In the genomic region with DNA sequence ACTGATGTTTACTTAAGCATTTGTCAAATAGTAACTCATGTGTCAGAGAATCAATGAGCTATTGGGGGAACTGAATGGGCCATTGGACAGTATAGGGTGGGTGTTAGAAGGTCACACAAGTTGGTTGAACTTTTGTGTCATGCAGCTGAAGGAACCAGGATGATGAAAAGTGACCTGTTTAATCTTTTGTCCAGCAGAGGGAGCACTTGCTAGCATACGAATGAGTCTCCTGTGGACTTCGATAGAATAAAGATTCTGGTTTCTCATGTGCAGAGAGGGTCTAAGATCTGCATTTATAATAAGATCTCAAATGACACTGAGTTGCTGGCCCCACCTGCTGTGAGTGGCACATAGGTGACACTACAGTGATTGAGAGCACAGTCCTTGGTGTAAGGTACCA, we compare ENCODE assay signal across 9 mouse cellular contexts. TPM values are rescaled to one million over a fixed set of nuclear protein-coding genes. Genes with fewer than 3 reads are reported as not detected.
DNase-seq lines count a peak whose midpoint lies in the region; ATAC-seq and TF ChIP-seq lines count a peak whose summit lies in the region.
"Had no signal": no experiment of that assay in that cellular context is flagged by ENCODE, and none has a peak within 500 bp of the region (broad histone marks: within the 10 kb centered on the region; RNA-seq: fewer than 3 reads in every experiment).

No protein-coding gene starts in this region.

- no peak overlapping the region for H3K27ac ChIP-seq in limb, embryonic 11.5 days (replicated peaks; ENCODE audit: low read depth, low read length)
- H3K27ac ChIP-seq in limb, embryonic 10.5 days: no peak overlapping the region
- no peak overlapping the region for H3K27ac ChIP-seq in kidney, postnatal 0 days
- H3K27ac ChIP-seq: lung, embryonic 15.5 days had no signal

- 34% methylated on average over 2 of the region's 2 CpGs for WGBS in limb, embryonic 11.5 days
- 52% methylated on average over 2 of the region's 2 CpGs for WGBS in limb, embryonic 10.5 days
- WGBS in kidney, postnatal 0 days: 16% methylated on average over 2 of the region's 2 CpGs

- peak; percentile 83 for TF ChIP-seq CTCF in kidney, postnatal 0 days (IDR thresholded peaks at IDR 0.05; ENCODE audit: low read depth)

- H3K4me2 ChIP-seq in limb, embryonic 11.5 days (ENCODE audit: low read depth, severe bottlenecking): no peak overlapping the region
- no peak overlapping the region for H3K4me2 ChIP-seq in kidney, postnatal 0 days (ENCODE audit: low read length)
- H3K4me2 ChIP-seq: lung, embryonic 15.5 days had no signal

- DNase-seq in cerebellum, adult 11-12 months: no peak
- DNase-seq in limb, embryonic 11.5 days (ENCODE audit: low spot score): peak; percentile 40
- DNase-seq in limb, embryonic 10.5 days (ENCODE audit: low spot score): no peak
- peak; percentile 5 for DNase-seq in c-Kit-positive CD71-positive TER-119-negative erythroid progenitor cells, embryonic 14.5 days (ENCODE audit: low read depth)
- DNase-seq in kidney, postnatal 0 days (ENCODE audit: low spot score): peak; percentile 73
- no peak for DNase-seq in ovary, postnatal 14 days (ENCODE audit: low spot score)
- DNase-seq in gastrocnemius, adult 8-10 months (ENCODE audit: low spot score in 2 of 2): no peak

- H3K36me3 ChIP-seq in limb, embryonic 11.5 days (ENCODE audit: control insufficient read depth, insufficient read depth, low read length): no peaks in the 10 kb centered on the region; the same call in 1 of the 2 replicates
- H3K36me3 ChIP-seq in limb, embryonic 10.5 days: no peaks in the 10 kb centered on the region
- H3K36me3 ChIP-seq in kidney, postnatal 0 days (ENCODE audit: insufficient read depth, low read length): peaks cover 19% of the 10 kb centered on the region

- H3K9me3 ChIP-seq in limb, embryonic 11.5 days (ENCODE audit: control insufficient read depth, low read length): no peaks in the 10 kb centered on the region
- H3K9me3 ChIP-seq in limb, embryonic 10.5 days (replicated peaks): no peaks in the 10 kb centered on the region
- H3K9me3 ChIP-seq in kidney, postnatal 0 days (replicated peaks; ENCODE audit: low read length): no peaks in the 10 kb centered on the region
- H3K9me3 ChIP-seq: lung, embryonic 15.5 days had no signal

- H3K4me1 ChIP-seq in limb, embryonic 11.5 days (ENCODE audit: control insufficient read depth, insufficient read depth, low read length): no peaks in the 10 kb centered on the region
- H3K4me1 ChIP-seq in limb, embryonic 10.5 days: peaks cover 11% of the 10 kb centered on the region
- H3K4me1 ChIP-seq in kidney, postnatal 0 days (replicated peaks; ENCODE audit: insufficient read depth, low read length): no peaks in the 10 kb centered on the region

- peak; percentile 47; the same call in 1 of the 2 replicates for ATAC-seq in cerebellum, adult (ENCODE audit: insufficient number of reproducible peaks, low FRiP score, low TSS enrichment)
- ATAC-seq in limb, embryonic 11.5 days (ENCODE audit: insufficient number of reproducible peaks, low FRiP score, low TSS enrichment, low read depth): no peak
- no peak for ATAC-seq in kidney, postnatal 0 days (replicated peaks; ENCODE audit: low FRiP score, low read depth)

- no peak overlapping the region for H3K9ac ChIP-seq in limb, embryonic 11.5 days (ENCODE audit: low read length)
- H3K9ac ChIP-seq in kidney, postnatal 0 days (ENCODE audit: low read depth, low read length): no peak overlapping the region
- H3K9ac ChIP-seq: lung, embryonic 15.5 days had no signal

- H3K4me3 ChIP-seq in limb, embryonic 11.5 days (ENCODE audit: low read depth, low read length): no peak overlapping the region
- no peak overlapping the region for H3K4me3 ChIP-seq in limb, embryonic 10.5 days
- no peak overlapping the region for H3K4me3 ChIP-seq in kidney, postnatal 0 days (replicated peaks; ENCODE audit: low read depth, low read length)
- H3K4me3 ChIP-seq: lung, embryonic 15.5 days had no signal

- H3K27me3 ChIP-seq in limb, embryonic 11.5 days (ENCODE audit: control insufficient read depth, insufficient read depth, low read length): no peaks in the 10 kb centered on the region
- H3K27me3 ChIP-seq in limb, embryonic 10.5 days (ENCODE audit: low read depth, poor library complexity, severe bottlenecking): no peaks in the 10 kb centered on the region
- H3K27me3 ChIP-seq in kidney, postnatal 0 days (ENCODE audit: insufficient read depth, low read length): no peaks in the 10 kb centered on the region
- H3K27me3 ChIP-seq: lung, embryonic 15.5 days had no signal

RNA-seq across cellular contexts. Expression of a gene that starts 39.9 kb away (rescaled TPM):
- 0.10 and 0.55 TPM in 2 replicates for polyA plus RNA-seq in limb, embryonic 11.5 days (2014; fragmentation: Nextera tagmentation; extraction: Ambion mirVana)
- polyA plus RNA-seq in limb, embryonic 10.5 days (2016; fragmentation: Nextera tagmentation; extraction: Ambion mirVana): 0.30 and 0.39 TPM in 2 replicates
- polyA plus RNA-seq in kidney, postnatal 0 days (2015; fragmentation: Nextera tagmentation; extraction: Ambion mirVana): 7.0 and 7.1 TPM in 2 replicates
- under 1 TPM in 1 of 4 experiments, not detected in 3; 0.15 TPM for total RNA-seq in gastrocnemius, adult 8-10 months (2022)

Comparison
In these comparisons a context has a peak if more than half of its experiments do, and no peak if none do; other contexts are left out.
1. DNase-seq: peak in limb, embryonic 11.5 days (single experiment), c-Kit-positive CD71-positive TER-119-negative erythroid progenitor cells, embryonic 14.5 days (single experiment) and kidney, postnatal 0 days (single experiment); none in cerebellum, adult 11-12 months (single experiment), limb, embryonic 10.5 days (single experiment), ovary, postnatal 14 days (single experiment) and gastrocnemius, adult 8-10 months (0 of 2).